Mouse (Mus musculus): ENCODE measurements around the gene Hk2. TPM values are rescaled to one million over a fixed set of nuclear protein-coding genes. Genes with fewer than 3 reads are reported as not detected.

Hk2 gene
- polyA plus RNA-seq, 2 experiments = 3.2 to 5.6 TPM

- no peak within 1 kb of the TSS for H3K9ac ChIP-seq (replicated peaks)
- ATAC-seq (ENCODE audit: insufficient read depth) = no peak
- H3K9me3 ChIP-seq (ENCODE audit: control insufficient read depth, low read length) = no peaks in the 10 kb centered on the region
- H3K36me3 ChIP-seq (replicated peaks; ENCODE audit: control insufficient read depth, insufficient read depth, low read depth) = no peaks in the 10 kb centered on the region
- no peaks in the 10 kb centered on the region for H3K27me3 ChIP-seq (ENCODE audit: control insufficient read depth, insufficient read depth, low read length)
- TF ChIP-seq CTCF (IDR thresholded peaks at IDR 0.05; ENCODE audit: low read depth) (no peak), EP300 (IDR thresholded peaks at IDR 0.05; ENCODE audit: low read depth) (no peak)
- H3K4me3 ChIP-seq (ENCODE audit: insufficient read depth in 1 of 2, low read depth in 2 of 2, low read length in 2 of 2) = no peak within 1 kb of the TSS
- no peak for DNase-seq (ENCODE audit: low read depth in 3 of 3, low spot score in 3 of 3)
- H3K27ac ChIP-seq = no peak within 1 kb of the TSS
- WGBS (ENCODE audit: insufficient replicate concordance) = 59% methylated on average over 5 of the region's 5 CpGs
- H3K4me2 ChIP-seq (ENCODE audit: low read depth) = no peak within 1 kb of the TSS
- no peaks in the 10 kb centered on the region for H3K4me1 ChIP-seq (replicated peaks; ENCODE audit: control insufficient read depth in 2 of 2, insufficient read depth in 2 of 2, low read length in 1 of 2)
These were observed 69.0 kb downstream of the Hk2 start, which contains the start of gene Pole4 for GRCm38 (mm10) chr6:82705221-82705620. TSS of gene Pole4 (minus strand) at chr6:82705365.

- WGBS (ENCODE audit: insufficient replicate concordance) = 65% methylated on average over 3 of the region's 3 CpGs
- no peaks in the 10 kb centered on the region for H3K9me3 ChIP-seq (ENCODE audit: control insufficient read depth, low read length)
- TF ChIP-seq CTCF (IDR thresholded peaks at IDR 0.05; ENCODE audit: low read depth) = no peak
- TF ChIP-seq EP300 (IDR thresholded peaks at IDR 0.05; ENCODE audit: low read depth) = no peak
- no peaks in the 10 kb centered on the region for H3K4me1 ChIP-seq (replicated peaks; ENCODE audit: control insufficient read depth in 2 of 2, insufficient read depth in 2 of 2, low read length in 1 of 2)
- no peaks in the 10 kb centered on the region for H3K27me3 ChIP-seq (ENCODE audit: control insufficient read depth, insufficient read depth, low read length)
- no peak for DNase-seq (ENCODE audit: low read depth in 3 of 3, low spot score in 3 of 3)
- no peak for ATAC-seq (ENCODE audit: insufficient read depth)
- H3K9ac ChIP-seq (replicated peaks) = no peak overlapping the region
- H3K4me2 ChIP-seq (ENCODE audit: low read depth) = no peak overlapping the region
- H3K36me3 ChIP-seq (replicated peaks; ENCODE audit: control insufficient read depth, insufficient read depth, low read depth) = no peaks in the 10 kb centered on the region
- H3K4me3 ChIP-seq (ENCODE audit: insufficient read depth in 1 of 2, low read depth in 2 of 2, low read length in 2 of 2) = no peak overlapping the region
- H3K27ac ChIP-seq = no peak overlapping the region
These were observed 70.5 kb downstream of the Hk2 start for GRCm38 (mm10) chr6:82703710-82704109.

- ATAC-seq (ENCODE audit: insufficient read depth) = peak; percentile 57
- Histone ChIP-seq H3K4me2 (ENCODE audit: low read depth) (no peak overlapping the region), H3K4me3 (ENCODE audit: insufficient read depth in 1 of 2, low read depth in 2 of 2, low read length in 2 of 2) (no peak overlapping the region), H3K9me3 (ENCODE audit: control insufficient read depth, low read length) (no peaks in the 10 kb centered on the region), H3K27ac (no peak overlapping the region), H3K9ac (replicated peaks) (no peak overlapping the region), H3K27me3 (ENCODE audit: control insufficient read depth, insufficient read depth, low read length) (no peaks in the 10 kb centered on the region), H3K36me3 (replicated peaks; ENCODE audit: control insufficient read depth, insufficient read depth, low read depth) (no peaks in the 10 kb centered on the region), H3K4me1 (replicated peaks; ENCODE audit: control insufficient read depth in 2 of 2, insufficient read depth in 2 of 2, low read length in 1 of 2) (no peaks in the 10 kb centered on the region)
- 24% methylated on average over 16 of the region's 16 CpGs for WGBS (ENCODE audit: insufficient replicate concordance)
- peak; percentile 45 to 52 (median 48) for DNase-seq (ENCODE audit: low read depth in 3 of 3, low spot score in 3 of 3)
- TF ChIP-seq EP300 (IDR thresholded peaks at IDR 0.05; ENCODE audit: low read depth) (no peak), CTCF (IDR thresholded peaks at IDR 0.05; ENCODE audit: low read depth) (peak; percentile 99)
These were observed 71.6 kb downstream of the Hk2 start for GRCm38 (mm10) chr6:82702593-82703017.

GRCm38 (mm10) chr6:82701296-82701695, 73.0 kb downstream of the Hk2 start:
- Histone ChIP-seq H3K4me1 (replicated peaks; ENCODE audit: control insufficient read depth in 2 of 2, insufficient read depth in 2 of 2, low read length in 1 of 2) (no peaks in the 10 kb centered on the region), H3K27me3 (ENCODE audit: control insufficient read depth, insufficient read depth, low read length) (no peaks in the 10 kb centered on the region), H3K4me2 (ENCODE audit: low read depth) (no peak overlapping the region), H3K9ac (replicated peaks) (no peak overlapping the region), H3K36me3 (replicated peaks; ENCODE audit: control insufficient read depth, insufficient read depth, low read depth) (no peaks in the 10 kb centered on the region), H3K9me3 (ENCODE audit: control insufficient read depth, low read length) (no peaks in the 10 kb centered on the region), H3K4me3 (ENCODE audit: insufficient read depth in 1 of 2, low read depth in 2 of 2, low read length in 2 of 2) (no peak overlapping the region), H3K27ac (no peak overlapping the region)
- 54% methylated on average over 6 of the region's 6 CpGs for WGBS (ENCODE audit: insufficient replicate concordance)
- ATAC-seq (ENCODE audit: insufficient read depth) (no peak), DNase-seq (ENCODE audit: low read depth in 3 of 3, low spot score in 3 of 3) (no peak)
- TF ChIP-seq EP300 (IDR thresholded peaks at IDR 0.05; ENCODE audit: low read depth) (no peak), CTCF (IDR thresholded peaks at IDR 0.05; ENCODE audit: low read depth) (no peak)

- WGBS (ENCODE audit: insufficient replicate concordance) = 21% methylated on average over 5 of the region's 5 CpGs
- Histone ChIP-seq H3K4me3 (ENCODE audit: insufficient read depth in 1 of 2, low read depth in 2 of 2, low read length in 2 of 2) (no peak overlapping the region), H3K36me3 (replicated peaks; ENCODE audit: control insufficient read depth, insufficient read depth, low read depth) (no peaks in the 10 kb centered on the region), H3K4me2 (ENCODE audit: low read depth) (no peak overlapping the region), H3K9me3 (ENCODE audit: control insufficient read depth, low read length) (no peaks in the 10 kb centered on the region), H3K27ac (no peak overlapping the region), H3K4me1 (replicated peaks; ENCODE audit: control insufficient read depth in 2 of 2, insufficient read depth in 2 of 2, low read length in 1 of 2) (no peaks in the 10 kb centered on the region), H3K27me3 (ENCODE audit: control insufficient read depth, insufficient read depth, low read length) (no peaks in the 10 kb centered on the region), H3K9ac (replicated peaks) (no peak overlapping the region)
- ATAC-seq (ENCODE audit: insufficient read depth) = no peak
- TF ChIP-seq EP300 (IDR thresholded peaks at IDR 0.05; ENCODE audit: low read depth) (no peak), CTCF (IDR thresholded peaks at IDR 0.05; ENCODE audit: low read depth) (no peak)
- DNase-seq (ENCODE audit: low read depth in 3 of 3, low spot score in 3 of 3) = no peak
These were observed 74.4 kb downstream of the Hk2 start for GRCm38 (mm10) chr6:82699831-82700230.
